Mouse (Mus musculus): Measurements from ENCODE around the gene Dda1. TPM values are rescaled to one million over a fixed set of nuclear protein-coding genes. Genes with fewer than 3 reads are reported as not detected.

Dda1 gene
- polyA plus RNA-seq, 1 experiment: 38.2 TPM

- H3K9ac ChIP-seq (ENCODE audit: low read depth, poor library complexity, severe bottlenecking): no peak overlapping the region
- no peaks in the 10 kb centered on the region; the same call in 1 of the 2 replicates for H3K36me3 ChIP-seq (ENCODE audit: control insufficient read depth, insufficient read depth, low read length, poor library complexity, severe bottlenecking)
- H3K27me3 ChIP-seq (ENCODE audit: control insufficient read depth, insufficient read depth, low read length, poor library complexity, severe bottlenecking): 0 out of 2 replicates have a peak, but pooled peaks cover 2% of the 10 kb centered on the region
- no peaks in the 10 kb centered on the region for H3K9me3 ChIP-seq (replicated peaks; ENCODE audit: control insufficient read depth, insufficient read depth, low read length, poor library complexity, severe bottlenecking)
- no peak overlapping the region for H3K4me3 ChIP-seq (ENCODE audit: low read depth, low read length)
- peaks cover 7% of the 10 kb centered on the region for H3K4me1 ChIP-seq (ENCODE audit: control insufficient read depth, insufficient read depth, low read length)
- H3K27ac ChIP-seq (ENCODE audit: insufficient read depth, low read length): no peak overlapping the region
- no peak for TF ChIP-seq POLR2A (IDR thresholded peaks at IDR 0.05; ENCODE audit: insufficient read depth, low read length)
- TF ChIP-seq CTCF (IDR thresholded peaks at IDR 0.05; ENCODE audit: low read depth, low read length): no peak
- TF ChIP-seq EP300 (IDR thresholded peaks at IDR 0.05; ENCODE audit: insufficient read depth, low read depth, low read length): no peak
Observed at GRCm38 (mm10) chr8:71460716-71461115, 8.3 kb upstream of the Dda1 start.

DNA sequence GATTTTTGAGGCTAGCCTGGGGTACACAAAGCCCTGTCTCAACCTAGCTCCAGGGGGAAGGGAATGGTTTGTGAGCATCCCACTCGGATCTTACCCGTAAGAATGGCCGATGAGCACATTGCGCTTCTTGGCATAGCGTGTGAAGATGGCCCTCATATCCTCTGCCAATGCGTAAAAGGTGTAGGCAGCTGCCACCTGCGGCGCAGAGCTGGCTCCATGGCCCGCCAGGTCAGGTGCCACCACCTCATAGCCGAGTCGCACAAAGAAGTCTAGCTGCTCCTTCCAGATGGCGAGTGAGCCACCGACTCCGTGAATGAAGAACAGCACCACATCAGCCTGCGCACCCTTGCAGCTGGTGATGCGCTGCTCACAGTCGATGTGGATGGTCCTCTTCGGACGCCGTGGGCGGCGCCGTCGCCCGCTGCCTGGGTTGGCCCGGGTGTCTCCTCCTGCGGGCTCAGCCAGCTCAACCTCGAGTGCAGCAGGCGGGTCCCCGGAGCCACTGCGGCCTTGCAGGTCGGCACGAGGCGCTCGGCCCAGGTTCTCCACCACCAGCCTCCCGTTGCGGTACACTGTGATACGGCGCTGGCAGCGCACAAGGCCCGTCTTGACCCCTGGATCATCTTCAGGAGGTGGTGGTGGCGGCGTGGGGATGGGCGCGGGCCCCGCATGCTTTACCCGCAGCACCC is 7.7 kb upstream of the Dda1 start:
- Histone ChIP-seq H3K9ac (ENCODE audit: low read depth, poor library complexity, severe bottlenecking) (peak overlapping the region; percentile 25), H3K4me3 (ENCODE audit: low read depth, low read length) (peak overlapping the region; percentile 46), H3K9me3 (replicated peaks; ENCODE audit: control insufficient read depth, insufficient read depth, low read length, poor library complexity, severe bottlenecking) (no peaks in the 10 kb centered on the region), H3K36me3 (ENCODE audit: control insufficient read depth, insufficient read depth, low read length, poor library complexity, severe bottlenecking) (peaks cover 2% of the 10 kb centered on the region; the same call in 1 of the 2 replicates), H3K4me1 (ENCODE audit: control insufficient read depth, insufficient read depth, low read length) (peaks cover 7% of the 10 kb centered on the region), H3K27ac (ENCODE audit: insufficient read depth, low read length) (no peak overlapping the region), H3K27me3 (ENCODE audit: control insufficient read depth, insufficient read depth, low read length, poor library complexity, severe bottlenecking) (0 out of 2 replicates have a peak, but pooled peaks cover 2% of the 10 kb centered on the region)
- no peak for TF ChIP-seq POLR2A (IDR thresholded peaks at IDR 0.05; ENCODE audit: insufficient read depth, low read length)
- no peak for TF ChIP-seq CTCF (IDR thresholded peaks at IDR 0.05; ENCODE audit: low read depth, low read length)
- TF ChIP-seq EP300 (IDR thresholded peaks at IDR 0.05; ENCODE audit: insufficient read depth, low read depth, low read length): no peak

GRCm38 (mm10) chr8:71462191-71462590 is 6.8 kb upstream of the Dda1 start:
- Histone ChIP-seq H3K9me3 (replicated peaks; ENCODE audit: control insufficient read depth, insufficient read depth, low read length, poor library complexity, severe bottlenecking) (no peaks in the 10 kb centered on the region), H3K4me3 (ENCODE audit: low read depth, low read length) (no peak overlapping the region), H3K27me3 (ENCODE audit: control insufficient read depth, insufficient read depth, low read length, poor library complexity, severe bottlenecking) (0 out of 2 replicates have a peak, but pooled peaks cover 2% of the 10 kb centered on the region), H3K4me1 (ENCODE audit: control insufficient read depth, insufficient read depth, low read length) (peaks cover 5% of the 10 kb centered on the region), H3K9ac (ENCODE audit: low read depth, poor library complexity, severe bottlenecking) (no peak overlapping the region), H3K36me3 (ENCODE audit: control insufficient read depth, insufficient read depth, low read length, poor library complexity, severe bottlenecking) (peaks cover 3% of the 10 kb centered on the region; the same call in 1 of the 2 replicates), H3K27ac (ENCODE audit: insufficient read depth, low read length) (no peak overlapping the region)
- TF ChIP-seq POLR2A (IDR thresholded peaks at IDR 0.05; ENCODE audit: insufficient read depth, low read length) (no peak), EP300 (IDR thresholded peaks at IDR 0.05; ENCODE audit: insufficient read depth, low read depth, low read length) (no peak), CTCF (IDR thresholded peaks at IDR 0.05; ENCODE audit: low read depth, low read length) (no peak)

- Histone ChIP-seq H3K9me3 (replicated peaks; ENCODE audit: control insufficient read depth, insufficient read depth, low read length, poor library complexity, severe bottlenecking) (no peaks in the 10 kb centered on the region), H3K36me3 (ENCODE audit: control insufficient read depth, insufficient read depth, low read length, poor library complexity, severe bottlenecking) (peaks cover 3% of the 10 kb centered on the region; the same call in 1 of the 2 replicates), H3K4me1 (ENCODE audit: control insufficient read depth, insufficient read depth, low read length) (peaks cover 4% of the 10 kb centered on the region), H3K27ac (ENCODE audit: insufficient read depth, low read length) (no peak overlapping the region), H3K27me3 (ENCODE audit: control insufficient read depth, insufficient read depth, low read length, poor library complexity, severe bottlenecking) (0 out of 2 replicates have a peak, but pooled peaks cover 2% of the 10 kb centered on the region), H3K4me3 (ENCODE audit: low read depth, low read length) (peak overlapping the region; percentile 73), H3K9ac (ENCODE audit: low read depth, poor library complexity, severe bottlenecking) (peak overlapping the region; percentile 75)
- TF ChIP-seq CTCF (IDR thresholded peaks at IDR 0.05; ENCODE audit: low read depth, low read length): no peak
- TF ChIP-seq POLR2A (IDR thresholded peaks at IDR 0.05; ENCODE audit: insufficient read depth, low read length): no peak
- TF ChIP-seq EP300 (IDR thresholded peaks at IDR 0.05; ENCODE audit: insufficient read depth, low read depth, low read length): no peak
Observed at GRCm38 (mm10) chr8:71462786-71463185, 6.2 kb upstream of the Dda1 start.

- Histone ChIP-seq H3K27me3 (ENCODE audit: control insufficient read depth, insufficient read depth, low read length, poor library complexity, severe bottlenecking) (0 out of 2 replicates have a peak, but pooled peaks cover 2% of the 10 kb centered on the region), H3K27ac (ENCODE audit: insufficient read depth, low read length) (no peak within 1 kb of the TSS), H3K9me3 (replicated peaks; ENCODE audit: control insufficient read depth, insufficient read depth, low read length, poor library complexity, severe bottlenecking) (no peaks in the 10 kb centered on the region), H3K36me3 (ENCODE audit: control insufficient read depth, insufficient read depth, low read length, poor library complexity, severe bottlenecking) (peaks cover 3% of the 10 kb centered on the region; the same call in 1 of the 2 replicates), H3K4me3 (ENCODE audit: low read depth, low read length) (peak within 1 kb of the TSS; percentile 73), H3K4me1 (ENCODE audit: control insufficient read depth, insufficient read depth, low read length) (peaks cover 2% of the 10 kb centered on the region), H3K9ac (ENCODE audit: low read depth, poor library complexity, severe bottlenecking) (peak within 1 kb of the TSS; percentile 75)
- TF ChIP-seq EP300 (IDR thresholded peaks at IDR 0.05; ENCODE audit: insufficient read depth, low read depth, low read length) (0 out of 2 replicates have a peak, but pooled peaks have one; percentile 20), POLR2A (IDR thresholded peaks at IDR 0.05; ENCODE audit: insufficient read depth, low read length) (no peak), CTCF (IDR thresholded peaks at IDR 0.05; ENCODE audit: low read depth, low read length) (no peak)
Observed at GRCm38 (mm10) chr8:71463188-71464033, 5.6 kb upstream of the Dda1 start, which contains the start of gene Abhd8. Gene Abhd8, minus strand, starts transcription at chr8:71463655.

Measured in ES-Bruce4 (cell line).